Mouse (Mus musculus) C2C12 (cell line): ENCODE results near the gene Gm853.

Source experiments
- CEBPB ChIP-seq: IDR thresholded peaks from one replicate; pipeline ENCODE4 v1.6.1; 2011; ENCODE audit warnings: low read depth, mild to moderate bottlenecking, control low read depth, moderate library complexity
- CTCF ChIP-seq: IDR thresholded peaks from one replicate; pipeline ENCODE4 v1.5.1; 2011; ENCODE audit not compliant: control insufficient read depth, insufficient read depth, insufficient read length
- MAX ChIP-seq: IDR thresholded peaks from one replicate; pipeline ENCODE4 v1.6.1; 2011; ENCODE audit warnings: mild to moderate bottlenecking, control low read depth
- MYOD1 ChIP-seq: IDR thresholded peaks from one replicate; pipeline ENCODE4 v1.6.1; 2011; ENCODE audit warnings: low read depth; ENCODE audit not compliant: control insufficient read depth, insufficient read length
- MYOG ChIP-seq: IDR thresholded peaks from one replicate; pipeline ENCODE4 v1.6.1; 2011; ENCODE audit not compliant: control insufficient read depth, insufficient read length; ENCODE audit errors: extremely low read depth
- USF1 ChIP-seq: IDR thresholded peaks from one replicate; pipeline ENCODE4 v1.6.1; 2011; ENCODE audit warnings: low read depth, mild to moderate bottlenecking, control low read depth, moderate library complexity

DNA sequence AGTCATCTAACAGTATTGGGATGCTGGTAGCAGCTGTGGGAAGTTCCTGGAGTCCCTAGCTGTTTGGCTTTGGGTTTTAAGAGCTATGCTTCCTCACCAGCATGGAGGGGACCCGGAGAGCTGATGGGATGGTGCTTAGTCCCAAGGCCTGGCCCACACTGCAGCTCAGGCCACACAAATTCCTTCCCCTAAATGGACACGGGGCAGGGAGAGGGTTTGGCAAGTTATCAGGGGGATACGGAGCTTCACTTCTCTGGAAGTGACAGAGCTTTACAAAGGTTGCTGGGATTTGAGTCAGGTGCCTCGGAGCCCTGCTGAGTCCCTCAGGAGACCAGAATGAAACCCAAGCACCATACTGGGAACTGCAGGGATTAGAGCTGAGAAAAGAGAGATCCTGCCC is 60.9 kb downstream of the Gm853 start:
- TF ChIP-seq CTCF (no peak), MYOD1 (no peak), MAX (no peak), USF1 (no peak), CEBPB (no peak), MYOG (no peak)
